Mouse (Mus musculus): ENCODE measurements around the gene Wdr62. TPM values are rescaled to one million over a fixed set of nuclear protein-coding genes. Genes with fewer than 3 reads are reported as not detected.

The Wdr62 gene
- 2.5 and 3.6 TPM in 2 replicates for polyA plus RNA-seq (2015; fragmentation: Nextera tagmentation; extraction: Ambion mirVana)

GRCm38 (mm10) chr7:30279951-30280669, at the start of gene Wdr62, which contains the start of gene Thap8:
Gene Wdr62, minus strand, starts transcription at chr7:30280419.
Gene Thap8, plus strand, starts transcription at chr7:30280094.

GRCm38 (mm10) chr7:30323795-30324194, 43.6 kb upstream of the Wdr62 start, which contains the start of gene Sdhaf1:
Gene Sdhaf1, minus strand, starts transcription at chr7:30323895.

GRCm38 (mm10) chr7:30321539-30322284, 41.5 kb upstream of the Wdr62 start, which contains the start of gene E130208F15Rik:
Gene E130208F15Rik, plus strand, starts transcription at chr7:30321740.

GRCm38 (mm10) chr7:30314721-30315155, 34.5 kb upstream of the Wdr62 start, which contains the start of gene Syne4:
Gene Syne4, plus strand, starts transcription at chr7:30314807.

DNA sequence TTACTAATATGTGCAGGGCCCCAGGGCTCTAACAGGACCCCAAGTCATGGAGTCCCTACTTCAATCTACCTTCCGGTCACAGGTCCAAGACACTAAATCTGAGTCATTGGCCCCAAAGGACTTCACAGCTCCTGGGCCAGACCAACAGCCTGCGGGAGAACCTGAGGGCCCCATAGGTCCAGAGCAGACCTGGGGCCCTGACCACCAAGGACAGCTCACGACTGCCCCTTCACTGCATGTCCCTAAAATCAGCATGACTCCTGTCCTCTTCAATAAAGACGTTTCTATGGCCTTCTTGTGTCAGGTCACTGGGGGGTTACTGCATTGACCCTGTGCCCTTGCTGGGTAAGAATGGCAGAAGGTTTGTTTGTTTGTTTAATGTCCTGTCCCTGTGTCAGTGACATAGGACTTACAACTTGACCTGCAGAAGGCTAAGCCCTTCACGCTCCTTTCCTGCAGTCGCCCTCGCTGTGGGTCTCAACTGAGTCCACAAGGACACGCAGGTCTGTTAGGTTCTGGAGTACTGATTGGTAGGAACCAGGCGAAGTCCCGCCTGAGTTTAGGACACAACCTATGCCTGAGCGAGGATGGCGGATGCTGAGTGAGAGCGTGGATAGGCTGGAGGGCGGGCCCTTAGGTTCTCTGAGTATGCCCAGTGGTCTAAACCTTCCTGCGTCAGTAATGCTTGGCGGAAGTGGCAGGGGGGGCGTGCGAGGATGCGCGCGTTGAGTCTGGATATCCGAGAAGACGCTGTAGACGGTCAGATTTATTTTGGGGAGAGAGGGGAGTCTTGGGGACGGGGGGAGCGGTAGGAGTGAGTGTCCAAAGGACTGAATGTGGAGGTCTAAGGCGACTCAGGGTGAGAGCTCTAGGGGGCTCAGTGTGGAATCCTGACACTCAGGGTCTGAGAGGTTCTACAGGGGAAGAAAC, 28.1 kb upstream of the Wdr62 start, which contains the start of gene Alkbh6:
TSS of gene Alkbh6 (plus strand) at position 642 of the 930 bp plus-strand sequence.

DNA sequence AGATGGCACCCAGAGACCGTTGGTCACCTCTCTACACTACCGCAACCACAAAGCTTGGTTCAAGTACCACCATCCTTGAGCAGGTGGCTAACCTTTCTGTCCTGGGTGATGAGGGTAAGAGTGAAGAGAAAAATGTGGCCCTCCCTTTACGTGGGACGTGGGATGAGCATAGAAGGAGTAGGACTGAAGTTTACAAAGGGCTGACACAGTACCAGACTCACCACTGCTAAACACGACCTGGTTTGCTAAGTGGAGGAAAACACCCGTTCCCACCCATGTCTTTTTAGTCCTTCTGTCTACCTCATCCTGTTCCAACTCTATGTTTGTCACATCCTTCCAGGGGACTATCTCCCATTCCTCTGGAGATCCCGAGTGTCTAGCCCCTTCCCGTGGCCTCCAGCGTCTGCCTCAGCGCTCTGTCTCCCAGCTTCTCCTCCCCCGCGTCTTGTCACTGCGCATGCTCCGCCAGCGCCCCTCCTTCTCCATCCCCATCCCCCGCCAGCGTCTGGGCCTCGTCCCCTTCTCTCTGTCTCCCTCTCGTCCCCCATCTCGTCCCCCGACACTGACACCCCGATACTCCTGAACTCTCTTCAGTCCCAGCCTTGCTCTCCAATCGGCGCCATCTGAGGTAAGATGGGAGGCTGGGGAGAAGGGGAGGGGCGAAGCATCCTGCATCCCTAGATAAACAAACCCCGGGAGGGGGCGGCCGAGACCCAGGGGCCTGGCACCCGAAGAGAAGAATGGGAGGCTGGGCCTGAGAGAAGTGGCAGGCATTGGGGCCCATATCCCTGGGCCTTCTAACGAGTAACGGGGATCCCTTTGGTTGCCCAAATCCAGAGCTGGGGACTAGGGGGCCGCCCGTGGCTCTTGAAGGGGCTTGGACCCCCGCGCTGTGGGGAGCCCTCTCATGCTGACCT, 11.3 kb upstream of the Wdr62 start, which contains the start of gene Clip3:
TSS of gene Clip3 (plus strand) at position 514 of the 917 bp plus-strand sequence.

GRCm38 (mm10) chr7:30235625-30236024, 44.6 kb downstream of the Wdr62 start, which contains the start of gene Ovol3:
Gene Ovol3, minus strand, starts transcription at chr7:30235725.

GRCm38 (mm10) chr7:30231669-30232454, 48.4 kb downstream of the Wdr62 start, which contains the start of the genes Polr2i and Tbcb:
Gene Polr2i, plus strand, starts transcription at chr7:30231948.
Gene Tbcb, minus strand, starts transcription at chr7:30232272.

DNA sequence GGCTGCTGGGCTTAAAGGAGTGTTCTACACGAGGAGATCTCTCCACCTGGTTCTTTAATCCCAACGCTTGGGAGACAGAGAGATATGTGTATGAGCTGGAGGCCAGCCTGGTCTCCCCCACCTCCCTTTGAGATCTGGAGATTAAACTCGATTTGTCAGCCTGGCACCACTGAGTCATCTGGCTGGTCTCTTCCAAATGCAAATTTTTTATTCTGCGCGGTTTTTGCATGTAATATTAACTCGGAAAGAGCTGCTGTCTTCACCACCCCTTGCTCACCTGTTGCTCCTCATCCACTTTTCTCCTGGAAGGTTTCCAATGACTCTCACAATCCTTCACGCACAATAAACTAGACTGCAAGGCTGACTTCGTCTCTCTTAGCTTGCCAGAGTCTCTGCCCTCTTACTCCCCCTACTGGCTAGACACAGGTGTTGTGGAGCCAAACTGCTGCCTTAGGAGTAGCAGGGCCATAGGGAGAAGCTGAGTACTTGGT, 81.7 kb downstream of the Wdr62 start, which contains the start of gene Capns1:
TSS of gene Capns1 (minus strand) at position 331 of the 491 bp plus-strand sequence.

Other genes starting within 250 kb of the Wdr62 start
- gene Zfp14, start 229.0 kb downstream of the Wdr62 start, polyA plus RNA-seq (2015; fragmentation: Nextera tagmentation; extraction: Ambion mirVana): 1.8 and 2.2 TPM in 2 replicates
- 4.1 and 5.1 TPM in 2 replicates for gene Zfp82, start 207.5 kb downstream of the Wdr62 start, polyA plus RNA-seq (2015; fragmentation: Nextera tagmentation; extraction: Ambion mirVana)
- gene Gm26920, start 190.0 kb downstream of the Wdr62 start, polyA plus RNA-seq (2015; fragmentation: Nextera tagmentation; extraction: Ambion mirVana): 0.23 TPM in 1 of 2 replicates, not detected in the other
- 5.4 TPM in 2 replicates for gene Zfp566, start 189.9 kb downstream of the Wdr62 start, polyA plus RNA-seq (2015; fragmentation: Nextera tagmentation; extraction: Ambion mirVana)
- 51.2 and 53.2 TPM in 2 replicates for gene Zfp260, start 185.6 kb downstream of the Wdr62 start, polyA plus RNA-seq (2015; fragmentation: Nextera tagmentation; extraction: Ambion mirVana)
- 3.3 and 3.8 TPM in 2 replicates for gene Zfp382, start 158.5 kb downstream of the Wdr62 start, polyA plus RNA-seq (2015; fragmentation: Nextera tagmentation; extraction: Ambion mirVana)
- 5.1 and 6.2 TPM in 2 replicates for gene Zfp146, start 110.7 kb downstream of the Wdr62 start, polyA plus RNA-seq (2015; fragmentation: Nextera tagmentation; extraction: Ambion mirVana)
- gene Cox7a1, start 96.3 kb downstream of the Wdr62 start, polyA plus RNA-seq (2015; fragmentation: Nextera tagmentation; extraction: Ambion mirVana): 300 and 438 TPM in 2 replicates
- 81.5 and 93.6 TPM in 2 replicates for gene Capns1, start 81.6 kb downstream of the Wdr62 start, polyA plus RNA-seq (2015; fragmentation: Nextera tagmentation; extraction: Ambion mirVana)
- gene Polr2i, start 48.5 kb downstream of the Wdr62 start, polyA plus RNA-seq (2015; fragmentation: Nextera tagmentation; extraction: Ambion mirVana): 125 and 135 TPM in 2 replicates
- 84.9 and 101 TPM in 2 replicates for gene Tbcb, start 48.1 kb downstream of the Wdr62 start, polyA plus RNA-seq (2015; fragmentation: Nextera tagmentation; extraction: Ambion mirVana)
- 1.5 and 1.8 TPM in 2 replicates for gene Ovol3, start 44.7 kb downstream of the Wdr62 start, polyA plus RNA-seq (2015; fragmentation: Nextera tagmentation; extraction: Ambion mirVana)
- gene Thap8, start 325 bp downstream of the Wdr62 start, polyA plus RNA-seq (2015; fragmentation: Nextera tagmentation; extraction: Ambion mirVana): 0.44 and 0.58 TPM in 2 replicates
- gene Clip3, start 11.3 kb upstream of the Wdr62 start, polyA plus RNA-seq (2015; fragmentation: Nextera tagmentation; extraction: Ambion mirVana): 10.4 and 11.7 TPM in 2 replicates
- 47.9 and 48.6 TPM in 2 replicates for gene Alkbh6, start 28.3 kb upstream of the Wdr62 start, polyA plus RNA-seq (2015; fragmentation: Nextera tagmentation; extraction: Ambion mirVana)
- gene Syne4, start 34.4 kb upstream of the Wdr62 start, polyA plus RNA-seq (2015; fragmentation: Nextera tagmentation; extraction: Ambion mirVana): 4.4 and 5.0 TPM in 2 replicates
- gene E130208F15Rik, start 41.3 kb upstream of the Wdr62 start, polyA plus RNA-seq (2015; fragmentation: Nextera tagmentation; extraction: Ambion mirVana): 1.6 TPM in 1 of 2 replicates, not detected in the other
- gene Sdhaf1, start 43.5 kb upstream of the Wdr62 start, polyA plus RNA-seq (2015; fragmentation: Nextera tagmentation; extraction: Ambion mirVana): 19.2 and 19.3 TPM in 2 replicates
- gene Lrfn3, start 82.4 kb upstream of the Wdr62 start, polyA plus RNA-seq (2015; fragmentation: Nextera tagmentation; extraction: Ambion mirVana): 1.1 TPM in 2 replicates
- gene Tyrobp, start 133.3 kb upstream of the Wdr62 start, polyA plus RNA-seq (2015; fragmentation: Nextera tagmentation; extraction: Ambion mirVana): 68.8 and 91.3 TPM in 2 replicates
- 2.9 and 3.6 TPM in 2 replicates for gene Hcst, start 139.4 kb upstream of the Wdr62 start, polyA plus RNA-seq (2015; fragmentation: Nextera tagmentation; extraction: Ambion mirVana)
- 0.27 and 0.44 TPM in 2 replicates for gene Nfkbid, start 141.3 kb upstream of the Wdr62 start, polyA plus RNA-seq (2015; fragmentation: Nextera tagmentation; extraction: Ambion mirVana)
- gene Aplp1, start 165.1 kb upstream of the Wdr62 start, polyA plus RNA-seq (2015; fragmentation: Nextera tagmentation; extraction: Ambion mirVana): 2.2 and 2.6 TPM in 2 replicates
- 0.09 and 0.23 TPM in 2 replicates for gene Kirrel2, start 177.3 kb upstream of the Wdr62 start, polyA plus RNA-seq (2015; fragmentation: Nextera tagmentation; extraction: Ambion mirVana)
- 0.10 TPM in 1 of 2 replicates, not detected in the other for gene Nphs1, start 177.9 kb upstream of the Wdr62 start, polyA plus RNA-seq (2015; fragmentation: Nextera tagmentation; extraction: Ambion mirVana)
- 0.07 TPM in 1 of 2 replicates, not detected in the other for gene Prodh2, start 213.2 kb upstream of the Wdr62 start, polyA plus RNA-seq (2015; fragmentation: Nextera tagmentation; extraction: Ambion mirVana)